Mouse (Mus musculus) thymus, postnatal 4 days (tissue): ENCODE data around the gene Kif26b.

Experiments used
- DNase-seq: peaks from one replicate; pipeline ENCODE4 v3.0.0; 2021

Gene Kif26b

GRCm38 (mm10) chr1:178940353-178940752 lies 411.4 kb downstream of the Kif26b start:
- DNase-seq, result no peak

DNA sequence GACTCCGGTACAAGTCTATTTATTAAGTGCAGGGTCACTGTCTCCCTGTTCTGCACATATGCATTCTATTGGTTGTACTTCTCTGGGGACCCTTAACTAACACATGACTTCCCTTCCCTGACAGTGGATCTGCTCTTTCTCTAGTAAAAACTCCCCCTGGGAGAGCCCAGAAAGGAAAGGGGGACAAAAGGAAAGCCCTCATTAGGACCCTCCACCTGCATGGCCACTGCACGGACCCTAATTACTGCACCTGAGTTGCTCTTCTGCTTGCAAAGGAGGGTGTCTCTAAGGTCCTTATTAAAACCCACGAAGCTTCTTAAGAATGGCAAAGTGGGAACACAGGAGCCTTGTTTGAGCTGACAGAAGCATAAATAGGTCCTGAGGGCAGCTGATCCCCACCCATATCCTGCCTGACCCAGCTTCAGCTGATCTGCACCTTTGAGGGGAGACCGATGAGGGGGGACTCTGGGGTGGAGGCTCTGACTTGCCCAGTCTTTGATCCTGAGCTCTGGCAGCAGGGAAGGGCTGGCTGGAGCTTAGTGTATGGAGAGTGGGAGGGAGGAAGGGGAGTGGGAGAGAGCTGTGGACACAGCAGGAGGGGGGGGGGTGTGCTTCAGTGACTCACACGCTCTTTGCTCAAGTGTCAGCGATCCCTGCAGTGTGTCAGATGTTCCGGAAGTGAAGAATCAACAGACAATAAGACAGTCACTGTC lies 413.5 kb downstream of the Kif26b start:
- no peak for DNase-seq

DNA sequence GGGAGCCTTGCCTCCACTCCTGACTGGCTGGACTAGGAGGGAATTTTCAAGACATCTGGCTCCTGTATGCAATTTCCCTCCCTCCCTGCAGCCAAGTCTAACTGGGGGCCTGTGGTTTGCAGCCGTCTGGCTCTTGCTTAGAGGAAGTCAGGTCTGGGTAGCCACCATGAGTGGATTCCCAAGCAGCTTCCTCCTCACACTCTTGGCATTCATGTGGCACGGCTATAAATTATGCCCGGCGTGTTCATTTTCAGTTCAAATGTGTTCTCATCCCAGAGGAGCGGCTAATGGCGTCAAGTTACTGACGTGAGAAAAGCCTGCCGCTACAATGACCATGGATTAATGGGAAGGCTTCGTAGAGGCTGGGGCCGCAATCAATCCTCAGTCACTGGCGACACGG lies 424.0 kb downstream of the Kif26b start:
- DNase-seq, result no peak

DNA sequence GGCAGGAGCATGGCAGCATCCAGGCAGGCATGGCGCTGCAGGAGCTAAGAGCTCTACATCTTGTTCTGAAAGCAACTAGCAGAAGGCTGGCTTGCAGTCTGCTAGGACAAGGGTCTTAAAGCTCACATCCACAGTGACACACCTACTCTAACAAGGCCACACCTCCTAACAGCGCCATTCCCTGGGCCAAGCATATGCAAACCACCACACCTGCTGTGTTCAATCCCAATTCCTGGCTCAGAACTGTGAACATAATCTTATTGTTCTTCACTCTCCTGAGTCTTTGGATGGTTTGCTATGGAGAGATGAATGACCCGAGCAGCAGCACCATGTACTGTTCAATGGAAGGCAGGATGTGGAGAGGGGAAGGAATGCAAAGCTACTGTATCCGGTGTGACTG lies 429.7 kb downstream of the Kif26b start:
- no peak for DNase-seq

GRCm38 (mm10) chr1:178960015-178960559 lies 431.2 kb downstream of the Kif26b start:
- peak; percentile 85 for DNase-seq

DNA sequence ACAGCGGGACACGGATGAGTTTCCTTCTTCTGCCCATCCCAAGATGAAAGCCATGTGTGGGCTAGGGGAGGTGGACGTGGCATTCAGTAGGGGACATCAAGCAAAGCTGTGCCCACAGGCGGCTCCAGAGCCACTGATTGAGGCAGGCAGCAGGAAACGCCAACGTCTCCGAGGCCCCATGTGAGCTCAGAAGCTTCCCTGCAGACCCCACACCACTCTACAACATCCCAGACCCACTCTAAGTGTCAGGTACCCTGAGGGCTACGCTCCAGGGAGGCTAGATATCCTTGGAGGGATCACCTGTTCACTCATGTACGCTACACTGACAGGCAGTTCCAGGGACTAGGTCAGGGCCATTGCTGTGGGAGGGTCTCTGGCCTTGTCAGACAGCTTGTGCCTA lies 432.7 kb downstream of the Kif26b start:
- DNase-seq, result no peak

- DNase-seq, result no peak
Observed at GRCm38 (mm10) chr1:178972055-178972454, 443.1 kb downstream of the Kif26b start.

GRCm38 (mm10) chr1:178978617-178979245 lies 449.8 kb downstream of the Kif26b start:
- no peak for DNase-seq

- DNase-seq, result no peak
Observed at GRCm38 (mm10) chr1:178980185-178980584, 451.3 kb downstream of the Kif26b start.

DNA sequence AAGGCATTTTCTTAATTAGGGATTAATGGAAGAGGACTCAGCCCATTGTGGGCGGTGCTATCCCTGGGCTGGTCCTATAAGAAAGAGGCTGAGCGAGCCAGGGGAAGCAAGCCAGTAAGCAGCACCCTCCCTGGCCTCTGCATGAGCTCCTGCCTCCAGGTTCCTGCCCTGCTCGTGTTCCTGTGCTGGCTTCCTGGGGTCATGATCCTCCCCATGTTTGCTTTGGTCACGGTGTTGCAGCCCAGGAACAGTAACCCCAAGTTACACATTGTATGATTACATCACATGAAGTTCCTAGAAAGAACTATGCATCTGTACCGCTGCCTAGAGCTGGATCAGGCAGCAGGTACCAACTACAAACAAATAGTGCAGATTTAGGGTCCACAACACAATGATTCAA lies 452.7 kb downstream of the Kif26b start:
- DNase-seq, result no peak

DNA sequence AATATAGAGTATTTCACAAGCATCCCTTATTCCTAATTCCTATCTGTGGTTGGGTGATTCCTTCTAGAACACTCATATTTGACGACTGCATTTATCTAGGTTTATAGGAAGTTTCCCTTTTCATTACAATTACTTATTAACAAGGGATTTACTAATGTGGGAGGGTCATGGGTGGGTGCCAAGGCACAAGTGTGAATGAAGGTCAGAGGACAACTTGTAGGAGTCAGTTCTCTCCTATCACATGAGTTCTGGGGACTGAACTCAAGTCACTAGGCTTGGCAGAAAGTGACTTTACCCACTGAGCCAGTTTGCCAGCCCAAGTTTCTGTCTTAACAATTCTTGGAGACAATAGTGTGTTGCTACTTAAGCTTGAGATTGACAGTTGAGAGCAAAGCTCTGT lies 459.3 kb downstream of the Kif26b start:
- no peak for DNase-seq
